Mouse (Mus musculus): Measurements from ENCODE around the gene Suco. TPM values are rescaled to one million over a fixed set of nuclear protein-coding genes. Genes with fewer than 3 reads are reported as not detected.

The Suco gene
- polyA plus RNA-seq, 1 experiment, result 52.0 TPM

DNA sequence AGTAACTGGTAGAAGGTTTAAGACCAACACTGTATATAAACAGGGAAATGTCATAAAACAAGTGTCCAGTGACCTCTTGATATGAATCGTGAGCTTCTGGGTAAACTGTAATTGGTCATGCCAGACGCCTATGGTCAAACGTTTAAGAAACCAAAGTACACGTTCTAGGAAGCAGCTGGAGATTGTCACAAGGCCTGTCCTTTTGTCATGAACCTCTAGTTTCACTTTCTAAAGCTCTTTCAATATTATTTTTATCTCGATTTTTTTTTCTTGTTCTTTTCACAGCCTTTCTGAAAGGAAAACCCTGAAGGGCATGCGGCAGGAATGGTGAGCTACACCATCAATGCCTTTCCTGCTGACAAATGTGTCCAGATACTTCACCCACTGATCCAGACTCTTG lies 67.5 kb downstream of the Suco start:
- no peaks in the 10 kb centered on the region for H3K9me3 ChIP-seq (replicated peaks; ENCODE audit: control insufficient read depth, insufficient read depth, low read length, poor library complexity, severe bottlenecking)
- no peak overlapping the region for H3K9ac ChIP-seq (ENCODE audit: low read depth, poor library complexity, severe bottlenecking)
- TF ChIP-seq CTCF (IDR thresholded peaks at IDR 0.05; ENCODE audit: low read depth, low read length) (no peak), POLR2A (IDR thresholded peaks at IDR 0.05; ENCODE audit: insufficient read depth, low read length) (no peak), EP300 (IDR thresholded peaks at IDR 0.05; ENCODE audit: insufficient read depth, low read depth, low read length) (no peak)
- H3K27me3 ChIP-seq (ENCODE audit: control insufficient read depth, insufficient read depth, low read length, poor library complexity, severe bottlenecking), result no peaks in the 10 kb centered on the region
- H3K36me3 ChIP-seq (ENCODE audit: control insufficient read depth, insufficient read depth, low read length, poor library complexity, severe bottlenecking), result no peaks in the 10 kb centered on the region
- H3K4me3 ChIP-seq (ENCODE audit: low read depth, low read length), result no peak overlapping the region
- H3K4me1 ChIP-seq (ENCODE audit: control insufficient read depth, insufficient read depth, low read length), result no peaks in the 10 kb centered on the region
- H3K27ac ChIP-seq (ENCODE audit: insufficient read depth, low read length), result no peak overlapping the region

DNA sequence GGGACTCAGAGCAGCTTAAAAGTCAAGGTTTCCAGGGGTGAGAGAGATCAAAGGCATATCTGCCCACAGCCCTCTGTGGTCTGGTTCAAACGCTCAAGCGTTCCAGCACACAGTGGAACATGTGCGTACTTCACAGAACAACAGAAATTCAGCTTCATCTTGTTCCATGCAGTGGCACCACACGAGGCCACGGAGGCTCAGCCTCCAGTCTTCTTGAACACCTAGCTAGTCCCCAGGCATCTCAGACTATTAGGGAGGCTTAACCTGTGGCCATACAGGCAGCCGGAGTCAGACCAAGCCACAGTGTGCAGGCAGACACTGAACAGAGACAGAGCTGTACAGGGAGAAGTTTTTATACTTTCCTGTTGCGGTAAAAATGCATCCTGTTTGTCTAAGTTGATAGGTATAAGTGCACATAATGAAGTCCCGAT lies 71.9 kb downstream of the Suco start:
- TF ChIP-seq POLR2A (IDR thresholded peaks at IDR 0.05; ENCODE audit: insufficient read depth, low read length) (no peak), CTCF (IDR thresholded peaks at IDR 0.05; ENCODE audit: low read depth, low read length) (no peak), EP300 (IDR thresholded peaks at IDR 0.05; ENCODE audit: insufficient read depth, low read depth, low read length) (no peak)
- H3K9me3 ChIP-seq (replicated peaks; ENCODE audit: control insufficient read depth, insufficient read depth, low read length, poor library complexity, severe bottlenecking), result no peaks in the 10 kb centered on the region
- no peaks in the 10 kb centered on the region for H3K27me3 ChIP-seq (ENCODE audit: control insufficient read depth, insufficient read depth, low read length, poor library complexity, severe bottlenecking)
- no peak overlapping the region for H3K27ac ChIP-seq (ENCODE audit: insufficient read depth, low read length)
- H3K36me3 ChIP-seq (ENCODE audit: control insufficient read depth, insufficient read depth, low read length, poor library complexity, severe bottlenecking), result no peaks in the 10 kb centered on the region
- H3K4me1 ChIP-seq (ENCODE audit: control insufficient read depth, insufficient read depth, low read length), result no peaks in the 10 kb centered on the region
- H3K9ac ChIP-seq (ENCODE audit: low read depth, poor library complexity, severe bottlenecking), result no peak overlapping the region
- H3K4me3 ChIP-seq (ENCODE audit: low read depth, low read length), result no peak overlapping the region

- Histone ChIP-seq H3K27ac (ENCODE audit: insufficient read depth, low read length) (no peak overlapping the region), H3K9ac (ENCODE audit: low read depth, poor library complexity, severe bottlenecking) (no peak overlapping the region), H3K27me3 (ENCODE audit: control insufficient read depth, insufficient read depth, low read length, poor library complexity, severe bottlenecking) (no peaks in the 10 kb centered on the region), H3K4me3 (ENCODE audit: low read depth, low read length) (no peak overlapping the region), H3K4me1 (ENCODE audit: control insufficient read depth, insufficient read depth, low read length) (no peaks in the 10 kb centered on the region), H3K9me3 (replicated peaks; ENCODE audit: control insufficient read depth, insufficient read depth, low read length, poor library complexity, severe bottlenecking) (no peaks in the 10 kb centered on the region), H3K36me3 (ENCODE audit: control insufficient read depth, insufficient read depth, low read length, poor library complexity, severe bottlenecking) (no peaks in the 10 kb centered on the region)
- TF ChIP-seq POLR2A (IDR thresholded peaks at IDR 0.05; ENCODE audit: insufficient read depth, low read length) (no peak), EP300 (IDR thresholded peaks at IDR 0.05; ENCODE audit: insufficient read depth, low read depth, low read length) (no peak), CTCF (IDR thresholded peaks at IDR 0.05; ENCODE audit: low read depth, low read length) (no peak)
These were observed 75.2 kb downstream of the Suco start for GRCm38 (mm10) chr1:161801321-161801720.

GRCm38 (mm10) chr1:161800256-161800655 lies 76.2 kb downstream of the Suco start:
- Histone ChIP-seq H3K27me3 (ENCODE audit: control insufficient read depth, insufficient read depth, low read length, poor library complexity, severe bottlenecking) (no peaks in the 10 kb centered on the region), H3K4me3 (ENCODE audit: low read depth, low read length) (no peak overlapping the region), H3K9me3 (replicated peaks; ENCODE audit: control insufficient read depth, insufficient read depth, low read length, poor library complexity, severe bottlenecking) (no peaks in the 10 kb centered on the region), H3K36me3 (ENCODE audit: control insufficient read depth, insufficient read depth, low read length, poor library complexity, severe bottlenecking) (no peaks in the 10 kb centered on the region), H3K4me1 (ENCODE audit: control insufficient read depth, insufficient read depth, low read length) (no peaks in the 10 kb centered on the region), H3K27ac (ENCODE audit: insufficient read depth, low read length) (no peak overlapping the region), H3K9ac (ENCODE audit: low read depth, poor library complexity, severe bottlenecking) (no peak overlapping the region)
- TF ChIP-seq EP300 (IDR thresholded peaks at IDR 0.05; ENCODE audit: insufficient read depth, low read depth, low read length) (no peak), POLR2A (IDR thresholded peaks at IDR 0.05; ENCODE audit: insufficient read depth, low read length) (no peak), CTCF (IDR thresholded peaks at IDR 0.05; ENCODE audit: low read depth, low read length) (no peak)

DNA sequence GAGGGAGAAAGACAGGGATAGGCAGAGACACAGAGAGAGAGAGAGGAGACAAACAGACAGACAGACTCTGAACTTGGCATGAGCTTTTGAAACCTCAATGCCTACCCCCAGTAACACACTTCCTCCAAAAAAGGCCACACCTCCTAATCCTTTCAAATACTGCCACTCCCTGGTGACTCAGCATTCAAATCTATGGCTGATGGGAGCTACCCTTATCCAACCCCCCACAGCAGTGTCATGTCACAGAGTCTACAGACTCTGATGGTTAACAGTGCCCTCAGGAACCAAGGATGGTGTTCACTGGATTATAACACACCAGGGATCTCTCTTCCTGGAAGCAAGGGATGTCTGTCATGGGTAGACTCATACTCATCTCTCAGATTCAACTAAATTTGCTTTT lies 76.7 kb downstream of the Suco start:
- Histone ChIP-seq H3K4me1 (ENCODE audit: control insufficient read depth, insufficient read depth, low read length) (no peaks in the 10 kb centered on the region), H3K9me3 (replicated peaks; ENCODE audit: control insufficient read depth, insufficient read depth, low read length, poor library complexity, severe bottlenecking) (no peaks in the 10 kb centered on the region), H3K4me3 (ENCODE audit: low read depth, low read length) (no peak overlapping the region), H3K27me3 (ENCODE audit: control insufficient read depth, insufficient read depth, low read length, poor library complexity, severe bottlenecking) (no peaks in the 10 kb centered on the region), H3K36me3 (ENCODE audit: control insufficient read depth, insufficient read depth, low read length, poor library complexity, severe bottlenecking) (no peaks in the 10 kb centered on the region), H3K27ac (ENCODE audit: insufficient read depth, low read length) (no peak overlapping the region), H3K9ac (ENCODE audit: low read depth, poor library complexity, severe bottlenecking) (no peak overlapping the region)
- TF ChIP-seq POLR2A (IDR thresholded peaks at IDR 0.05; ENCODE audit: insufficient read depth, low read length), result no peak
- no peak for TF ChIP-seq CTCF (IDR thresholded peaks at IDR 0.05; ENCODE audit: low read depth, low read length)
- TF ChIP-seq EP300 (IDR thresholded peaks at IDR 0.05; ENCODE audit: insufficient read depth, low read depth, low read length), result no peak

GRCm38 (mm10) chr1:161798866-161799265 lies 77.6 kb downstream of the Suco start:
- no peak for TF ChIP-seq POLR2A (IDR thresholded peaks at IDR 0.05; ENCODE audit: insufficient read depth, low read length)
- no peak for TF ChIP-seq EP300 (IDR thresholded peaks at IDR 0.05; ENCODE audit: insufficient read depth, low read depth, low read length)
- TF ChIP-seq CTCF (IDR thresholded peaks at IDR 0.05; ENCODE audit: low read depth, low read length), result no peak
- Histone ChIP-seq H3K4me1 (ENCODE audit: control insufficient read depth, insufficient read depth, low read length) (no peaks in the 10 kb centered on the region), H3K27ac (ENCODE audit: insufficient read depth, low read length) (no peak overlapping the region), H3K9ac (ENCODE audit: low read depth, poor library complexity, severe bottlenecking) (no peak overlapping the region), H3K9me3 (replicated peaks; ENCODE audit: control insufficient read depth, insufficient read depth, low read length, poor library complexity, severe bottlenecking) (no peaks in the 10 kb centered on the region), H3K36me3 (ENCODE audit: control insufficient read depth, insufficient read depth, low read length, poor library complexity, severe bottlenecking) (no peaks in the 10 kb centered on the region), H3K4me3 (ENCODE audit: low read depth, low read length) (no peak overlapping the region), H3K27me3 (ENCODE audit: control insufficient read depth, insufficient read depth, low read length, poor library complexity, severe bottlenecking) (no peaks in the 10 kb centered on the region)
